Comparison of ENCODE assay signal across 19 mouse cellular contexts in genomic region chr17:12571924-12572463, GRCm38 (mm10). TPM values are rescaled to one million over a fixed set of nuclear protein-coding genes. Genes with fewer than 3 reads are reported as not detected.
DNase-seq lines count a peak whose midpoint lies in the region; ATAC-seq and TF ChIP-seq lines count a peak whose summit lies in the region.
"Had no signal": no experiment of that assay in that cellular context is flagged by ENCODE, and none has a peak within 500 bp of the region (broad histone marks: within the 10 kb centered on the region; RNA-seq: fewer than 3 reads in every experiment).

No protein-coding gene starts in this region.

- no peak for ATAC-seq in heart, embryonic 15.5 days (replicated peaks; ENCODE audit: insufficient number of reproducible peaks, insufficient read depth, low FRiP score, low read depth)
- ATAC-seq in intestine, postnatal 0 days = peak; percentile 25; the same call in 1 of the 2 replicates
- ATAC-seq: forebrain, embryonic 13.5 days had no signal

- DNase-seq in adrenal gland, adult (ENCODE audit: inconsistent age in 2 of 2, low spot score in 1 of 2) = peak; percentile 36 to 79
- DNase-seq in adrenal gland, postnatal 25 days = no peak
- peak; percentile 39 for DNase-seq in kidney, adult 2 months
- no peak for DNase-seq in kidney, postnatal 36 days
- DNase-seq in urinary bladder, postnatal 14 days (ENCODE audit: low spot score) = no peak
- DNase-seq in cerebellum, adult 9-11 months = no peak
- DNase-seq: kidney, adult 8-10 months; liver; lung, adult 2 months; thymus, adult 18-20 months had no signal

- H3K4me3 ChIP-seq in kidney, adult 2 months (ENCODE audit: insufficient read depth, low read depth, low read length) = no peak overlapping the region
- no peak overlapping the region for H3K4me3 ChIP-seq in heart, embryonic 15.5 days
- no peak overlapping the region for H3K4me3 ChIP-seq in intestine, postnatal 0 days (ENCODE audit: low read depth, low read length)
- H3K4me3 ChIP-seq: embryonic facial prominence, embryonic 15.5 days; forebrain, embryonic 13.5 days; hindbrain, embryonic 12.5 days; layer of hippocampus, adult 2 months; megakaryocyte, embryonic 14.5 days; neural tube, embryonic 12.5 days had no signal

- no peak for TF ChIP-seq CTCF in kidney, adult 2 months (conservative IDR thresholded peaks at IDR 0.05; ENCODE audit: insufficient read depth, insufficient read length, low read depth, low read length)
- no peak for TF ChIP-seq CTCF in intestine, postnatal 0 days (IDR thresholded peaks at IDR 0.05; ENCODE audit: low read depth)

- peaks cover 4% of the 10 kb centered on the region; the same call in 1 of the 2 replicates for H3K4me1 ChIP-seq in kidney, adult 2 months (ENCODE audit: control insufficient read depth, insufficient read depth, low read length)
- peaks cover 17% of the 10 kb centered on the region for H3K4me1 ChIP-seq in heart, embryonic 15.5 days (replicated peaks)
- 0 out of 2 replicates have a peak, but pooled peaks cover 5% of the 10 kb centered on the region for H3K4me1 ChIP-seq in intestine, postnatal 0 days (replicated peaks; ENCODE audit: control insufficient read depth, insufficient read depth, low read length)
- H3K4me1 ChIP-seq: embryonic facial prominence, embryonic 15.5 days; forebrain, embryonic 13.5 days; hindbrain, embryonic 12.5 days; neural tube, embryonic 12.5 days had no signal

- H3K9me3 ChIP-seq in heart, embryonic 15.5 days (replicated peaks) = no peaks in the 10 kb centered on the region
- H3K9me3 ChIP-seq in intestine, postnatal 0 days (ENCODE audit: control insufficient read depth) = no peaks in the 10 kb centered on the region
- H3K9me3 ChIP-seq: embryonic facial prominence, embryonic 15.5 days; forebrain, embryonic 13.5 days; hindbrain, embryonic 12.5 days; neural tube, embryonic 12.5 days had no signal

- no peak overlapping the region for H3K9ac ChIP-seq in heart, embryonic 15.5 days
- no peak overlapping the region for H3K9ac ChIP-seq in intestine, postnatal 0 days (ENCODE audit: low read depth, low read length)
- H3K9ac ChIP-seq: embryonic facial prominence, embryonic 15.5 days; forebrain, embryonic 13.5 days; hindbrain, embryonic 12.5 days; neural tube, embryonic 12.5 days had no signal

- H3K27ac ChIP-seq in kidney, adult 2 months (ENCODE audit: insufficient read depth, low read depth, low read length) = no peak overlapping the region
- peak overlapping the region; percentile 60 for H3K27ac ChIP-seq in heart, embryonic 15.5 days
- no peak overlapping the region for H3K27ac ChIP-seq in intestine, postnatal 0 days (ENCODE audit: low read depth, low read length)
- H3K27ac ChIP-seq: embryonic facial prominence, embryonic 15.5 days; forebrain, embryonic 13.5 days; hindbrain, embryonic 12.5 days; layer of hippocampus, adult 2 months; neural tube, embryonic 12.5 days had no signal

- TF ChIP-seq POLR2A in kidney, adult 2 months (IDR thresholded peaks at IDR 0.05; ENCODE audit: low read depth, low read length) = no peak

- H3K27me3 ChIP-seq in kidney, adult 2 months (replicated peaks; ENCODE audit: control insufficient read depth, insufficient read depth, low read length) = no peaks in the 10 kb centered on the region
- H3K27me3 ChIP-seq in heart, embryonic 15.5 days = 0 out of 2 replicates have a peak, but pooled peaks cover 3% of the 10 kb centered on the region
- H3K27me3 ChIP-seq in intestine, postnatal 0 days (replicated peaks; ENCODE audit: control insufficient read depth, insufficient read depth, low read length) = no peaks in the 10 kb centered on the region
- H3K27me3 ChIP-seq: embryonic facial prominence, embryonic 15.5 days; forebrain, embryonic 13.5 days; hindbrain, embryonic 12.5 days; neural tube, embryonic 12.5 days had no signal

- H3K36me3 ChIP-seq in kidney, adult 2 months (ENCODE audit: control insufficient read depth, insufficient read depth, low read length) = no peaks in the 10 kb centered on the region
- H3K36me3 ChIP-seq in heart, embryonic 15.5 days = no peaks in the 10 kb centered on the region
- no peaks in the 10 kb centered on the region for H3K36me3 ChIP-seq in intestine, postnatal 0 days (ENCODE audit: control insufficient read depth, insufficient read depth)
- H3K36me3 ChIP-seq: embryonic facial prominence, embryonic 15.5 days; hindbrain, embryonic 12.5 days; neural tube, embryonic 12.5 days had no signal

- 47% methylated on average over 9 of the region's 9 CpGs for WGBS in kidney, adult 2 months
- WGBS in heart, embryonic 15.5 days = 56% methylated on average over 9 of the region's 9 CpGs
- 41% methylated on average over 9 of the region's 9 CpGs for WGBS in intestine, postnatal 0 days

- H3K4me2 ChIP-seq in heart, embryonic 15.5 days = no peak overlapping the region
- H3K4me2 ChIP-seq in intestine, postnatal 0 days (replicated peaks; ENCODE audit: low read depth) = no peak overlapping the region
- H3K4me2 ChIP-seq: embryonic facial prominence, embryonic 15.5 days; forebrain, embryonic 13.5 days; hindbrain, embryonic 12.5 days; neural tube, embryonic 12.5 days had no signal

RNA-seq across cellular contexts. Expression of gene Slc22a2, which starts 11.9 kb away (rescaled TPM):
- total RNA-seq in adrenal gland, postnatal 25 days (2021) = 0.27 and 0.43 TPM in 2 replicates
- polyA plus RNA-seq in kidney, adult 2 months (2012; rRNA removed) = 190 and 199 TPM in 2 replicates
- not detected in 2 replicates for polyA plus RNA-seq in heart, embryonic 15.5 days (2015; fragmentation: Nextera tagmentation; extraction: Ambion mirVana)
- polyA plus RNA-seq in intestine, postnatal 0 days (2015; fragmentation: Nextera tagmentation; extraction: Ambion mirVana) = not detected in 2 replicates
- total RNA-seq: common myeloid progenitor, adult 5-6 weeks had no signal

Comparison
In these comparisons a context has a peak if more than half of its experiments do, and no peak if none do; other contexts are left out.
1. DNase-seq: peak in adrenal gland, adult (2 of 2) and kidney, adult 2 months (single experiment); none in adrenal gland, postnatal 25 days (single experiment), kidney, postnatal 36 days (0 of 2), urinary bladder, postnatal 14 days (single experiment) and cerebellum, adult 9-11 months (single experiment).
2. RNA of gene Slc22a2, which starts 11.9 kb away (polyA plus RNA-seq): 190 to 199 TPM in kidney, adult 2 months; not detected in intestine, postnatal 0 days and not detected in heart, embryonic 15.5 days; every median in the first group is over 100 times any median in the second.